Mouse (Mus musculus) Muller cell, postnatal 12 days (primary cell): Measurements from ENCODE around the gene Ntf5.

Experiments
- DNase-seq: peaks from one replicate; pipeline ENCODE4 v3.0.0-alpha.2; 2015; ENCODE audit errors: inconsistent ontology term

Gene Ntf5

DNA sequence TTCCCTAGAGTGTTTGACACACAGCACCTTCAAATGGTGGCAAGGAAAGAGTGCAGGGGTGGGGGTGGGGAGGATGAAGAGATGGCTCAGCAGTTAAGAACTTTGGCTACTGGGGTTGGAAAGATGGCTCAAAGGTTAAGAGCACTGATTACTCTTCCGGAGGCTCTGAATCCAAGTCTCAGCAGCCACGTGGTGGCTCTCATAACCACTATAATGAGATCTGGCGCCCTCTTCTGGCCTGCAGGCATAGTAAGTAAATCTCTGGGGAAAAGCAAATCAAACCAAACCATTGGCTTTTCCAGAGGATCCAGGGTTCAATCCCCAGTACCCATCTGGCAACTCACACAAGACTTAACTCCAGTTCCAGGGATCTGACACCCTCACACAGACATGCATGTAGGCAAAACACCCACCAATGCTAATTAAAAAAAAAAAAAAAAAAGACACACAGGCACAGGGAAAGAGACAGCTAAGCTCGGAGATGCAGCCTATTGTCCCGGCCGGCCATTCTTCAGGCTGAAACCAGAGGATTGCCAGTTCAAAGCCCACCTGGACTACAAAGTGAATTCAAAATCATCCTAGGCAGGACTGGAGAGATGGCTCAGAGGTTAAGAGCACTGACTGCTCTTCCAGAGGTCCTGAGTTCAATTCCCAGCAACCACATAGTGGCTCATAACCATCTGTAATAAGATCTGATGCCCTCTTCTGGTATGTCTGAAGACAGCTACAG lies 9.8 kb upstream of the Ntf5 start:
- DNase-seq, result peak; percentile 19

DNA sequence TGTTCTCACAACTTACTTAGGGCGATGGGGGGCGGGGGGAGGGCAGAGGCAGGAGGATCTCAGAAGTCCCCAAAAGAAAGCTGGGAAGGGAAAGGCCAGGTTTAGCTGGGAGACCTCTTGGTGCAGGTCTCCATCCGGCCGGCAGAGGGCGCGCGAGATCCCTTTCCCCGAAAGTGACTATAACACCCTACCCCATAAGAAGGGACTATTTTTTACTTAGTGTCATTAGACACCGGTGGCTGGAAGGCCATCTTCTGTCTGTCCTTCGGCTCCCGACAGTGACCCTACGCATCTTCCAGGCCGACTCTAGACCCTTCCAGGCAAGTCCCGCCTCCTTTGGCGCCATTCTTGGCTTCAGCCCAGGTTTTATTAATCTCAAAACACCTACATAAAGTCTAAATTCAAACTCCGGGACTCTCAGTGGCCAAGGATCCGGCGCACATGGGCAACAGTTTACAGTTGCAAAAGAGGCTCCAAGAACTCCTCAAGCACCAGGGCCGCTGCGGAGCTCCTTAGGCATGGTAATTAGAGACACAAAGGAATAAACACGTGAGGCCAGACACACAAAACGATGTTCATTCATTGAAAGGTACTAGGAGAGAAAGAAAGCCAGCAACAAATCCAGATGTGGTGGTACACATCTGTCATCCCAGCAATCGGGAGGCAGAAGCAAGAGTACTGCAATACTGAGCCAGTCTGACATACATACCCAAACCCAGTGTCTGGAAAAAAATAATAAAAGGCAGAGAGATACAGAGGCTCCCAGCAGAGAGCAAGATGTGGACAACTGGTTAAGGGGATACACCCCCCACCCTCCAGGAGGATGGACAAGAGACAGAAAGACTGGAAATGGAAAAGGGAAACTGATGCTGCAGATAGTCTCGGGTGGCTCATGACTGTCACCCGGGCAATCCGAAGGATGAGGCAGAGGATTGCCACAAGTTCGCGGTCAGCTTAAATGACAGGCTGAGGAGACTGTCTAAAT lies 8.1 kb upstream of the Ntf5 start, which contains the start of gene Kcna7:
TSS of gene Kcna7 (plus strand) at position 563 of the 985 bp plus-strand sequence.
- peak; percentile 48 for DNase-seq

DNA sequence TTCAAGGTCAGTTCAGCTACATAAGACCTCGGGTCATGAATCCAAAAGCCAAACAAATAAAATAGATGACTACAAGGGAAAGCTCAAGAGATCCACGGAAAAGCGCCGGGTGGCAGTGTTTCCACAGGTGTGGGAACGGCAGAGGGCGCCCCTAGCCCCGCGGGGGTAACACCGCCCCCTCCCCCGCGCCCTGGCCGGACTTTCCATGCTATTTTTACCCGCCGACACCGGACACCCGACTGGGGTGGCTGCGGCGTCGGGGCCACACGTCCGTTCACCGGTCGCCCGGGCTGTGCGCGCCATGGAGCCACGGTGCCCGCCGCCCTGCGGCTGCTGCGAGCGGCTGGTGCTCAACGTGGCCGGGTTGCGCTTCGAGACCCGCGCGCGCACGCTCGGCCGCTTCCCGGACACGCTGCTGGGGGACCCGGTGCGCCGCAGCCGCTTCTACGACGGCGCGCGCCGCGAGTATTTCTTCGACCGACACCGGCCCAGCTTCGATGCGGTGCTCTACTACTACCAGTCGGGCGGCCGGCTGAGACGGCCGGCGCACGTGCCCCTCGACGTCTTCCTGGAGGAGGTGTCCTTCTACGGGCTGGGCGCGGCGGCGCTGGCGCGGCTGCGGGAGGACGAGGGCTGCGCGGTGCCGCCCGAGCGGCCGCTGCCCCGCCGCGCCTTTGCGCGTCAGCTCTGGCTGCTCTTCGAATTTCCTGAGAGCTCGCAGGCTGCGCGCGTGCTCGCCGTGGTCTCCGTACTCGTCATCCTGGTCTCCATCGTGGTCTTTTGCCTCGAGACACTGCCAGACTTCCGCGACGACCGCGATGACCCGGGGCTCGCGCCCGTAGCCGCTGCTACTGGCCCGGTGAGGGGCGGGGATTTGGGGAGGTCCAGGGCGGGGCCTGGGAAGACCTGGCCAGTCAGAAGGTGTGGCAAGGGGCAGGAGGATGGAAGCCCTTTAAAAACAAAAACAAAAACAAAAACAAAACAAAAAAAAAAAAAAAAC lies 7.0 kb upstream of the Ntf5 start:
- peak; percentile 9 for DNase-seq

DNA sequence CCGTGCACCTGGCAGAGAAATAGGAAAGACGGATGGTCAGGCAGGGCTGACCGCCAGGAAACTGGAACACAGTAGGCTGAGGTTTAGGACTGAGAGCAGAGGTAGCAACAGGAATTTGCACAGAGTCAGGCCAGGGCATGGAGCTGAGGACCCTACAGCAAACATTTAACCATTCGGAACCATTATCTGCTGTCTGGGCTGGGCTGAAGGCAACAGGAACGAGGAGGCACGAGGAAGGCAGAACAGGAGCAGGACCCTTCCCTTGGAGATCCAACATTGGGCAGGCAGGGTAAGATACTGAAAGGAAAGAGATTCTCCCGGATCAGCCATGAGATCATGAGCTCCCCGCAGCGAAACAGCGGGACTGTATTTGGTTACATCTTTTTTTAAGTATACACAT lies 5.7 kb upstream of the Ntf5 start:
- no peak for DNase-seq

DNA sequence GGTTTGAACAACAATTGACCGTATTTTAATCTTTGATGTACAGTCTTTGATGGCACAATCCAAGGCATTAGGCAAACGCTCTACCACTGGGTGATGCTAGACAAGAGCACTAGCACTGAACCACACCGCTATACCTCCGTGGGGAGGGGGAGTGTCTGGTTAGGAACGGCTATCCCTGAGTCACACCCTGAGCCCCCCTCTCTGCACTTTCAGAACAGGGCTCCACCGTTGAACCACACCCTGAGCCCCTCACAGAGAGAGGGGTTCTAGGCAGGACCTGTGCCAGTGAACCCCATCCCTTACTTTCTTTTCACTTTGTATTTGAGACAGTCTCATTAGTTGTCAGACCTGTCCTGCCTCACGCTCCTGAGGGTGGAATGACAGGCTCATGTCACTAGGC lies 5.1 kb upstream of the Ntf5 start:
- no peak for DNase-seq

DNA sequence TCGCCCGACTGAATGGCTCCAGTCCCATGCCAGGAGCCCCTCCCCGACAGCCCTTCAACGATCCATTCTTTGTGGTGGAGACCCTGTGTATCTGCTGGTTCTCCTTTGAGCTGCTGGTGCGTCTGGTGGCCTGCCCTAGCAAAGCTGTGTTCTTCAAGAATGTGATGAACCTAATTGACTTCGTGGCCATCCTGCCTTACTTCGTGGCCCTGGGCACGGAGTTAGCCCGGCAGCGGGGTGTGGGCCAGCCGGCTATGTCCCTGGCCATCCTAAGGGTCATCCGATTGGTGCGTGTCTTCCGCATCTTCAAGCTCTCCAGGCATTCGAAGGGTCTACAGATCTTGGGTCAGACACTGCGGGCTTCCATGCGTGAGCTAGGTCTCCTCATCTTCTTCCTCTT lies 4.5 kb upstream of the Ntf5 start:
- no peak for DNase-seq

DNA sequence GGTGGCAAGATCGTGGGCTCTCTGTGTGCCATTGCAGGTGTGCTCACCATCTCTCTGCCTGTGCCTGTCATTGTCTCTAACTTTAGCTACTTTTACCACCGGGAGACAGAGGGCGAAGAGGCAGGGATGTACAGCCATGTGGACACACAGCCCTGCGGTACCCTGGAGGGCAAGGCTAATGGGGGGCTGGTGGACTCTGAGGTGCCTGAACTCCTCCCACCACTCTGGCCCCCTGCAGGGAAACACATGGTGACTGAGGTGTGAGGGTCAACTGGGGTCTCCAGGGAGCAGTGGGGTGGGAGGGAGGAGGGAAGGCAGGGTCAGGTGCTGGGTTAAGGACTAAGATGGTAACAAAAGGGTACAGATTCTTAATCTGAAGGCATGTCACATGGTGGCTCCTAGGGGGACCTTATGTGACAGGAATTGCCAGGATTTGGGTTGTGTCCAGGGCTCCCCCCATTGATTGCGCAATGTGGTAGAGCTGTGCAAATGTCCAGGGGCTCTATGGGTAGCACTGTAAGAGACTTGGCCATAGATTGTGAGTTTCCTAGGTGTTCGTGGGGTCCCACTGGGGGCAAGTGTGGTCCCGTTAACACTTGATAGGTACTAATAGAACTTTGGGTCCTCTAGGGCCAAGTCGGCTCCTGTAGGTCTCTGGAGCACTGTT lies 3.9 kb upstream of the Ntf5 start:
- no peak for DNase-seq

DNA sequence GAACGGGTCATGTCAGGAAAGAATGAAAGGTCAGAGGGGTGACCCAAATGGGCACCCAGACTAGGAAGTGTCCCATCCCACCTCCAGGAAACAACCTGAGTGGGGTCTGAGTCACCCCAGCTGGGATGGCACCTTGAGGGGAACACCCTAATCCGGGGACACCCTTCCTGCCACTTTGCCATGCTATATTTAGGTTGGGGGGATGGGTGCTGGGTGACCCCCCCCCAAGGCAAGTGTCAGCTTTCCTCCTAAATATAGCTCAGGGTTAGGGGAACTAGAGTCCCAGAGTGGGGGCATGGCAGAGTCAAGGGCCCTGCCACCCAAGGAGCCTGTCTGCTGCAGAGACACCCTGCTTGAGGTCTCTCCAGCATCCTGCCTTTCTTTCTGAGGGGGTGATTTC lies 1.1 kb upstream of the Ntf5 start:
- no peak for DNase-seq

DNA sequence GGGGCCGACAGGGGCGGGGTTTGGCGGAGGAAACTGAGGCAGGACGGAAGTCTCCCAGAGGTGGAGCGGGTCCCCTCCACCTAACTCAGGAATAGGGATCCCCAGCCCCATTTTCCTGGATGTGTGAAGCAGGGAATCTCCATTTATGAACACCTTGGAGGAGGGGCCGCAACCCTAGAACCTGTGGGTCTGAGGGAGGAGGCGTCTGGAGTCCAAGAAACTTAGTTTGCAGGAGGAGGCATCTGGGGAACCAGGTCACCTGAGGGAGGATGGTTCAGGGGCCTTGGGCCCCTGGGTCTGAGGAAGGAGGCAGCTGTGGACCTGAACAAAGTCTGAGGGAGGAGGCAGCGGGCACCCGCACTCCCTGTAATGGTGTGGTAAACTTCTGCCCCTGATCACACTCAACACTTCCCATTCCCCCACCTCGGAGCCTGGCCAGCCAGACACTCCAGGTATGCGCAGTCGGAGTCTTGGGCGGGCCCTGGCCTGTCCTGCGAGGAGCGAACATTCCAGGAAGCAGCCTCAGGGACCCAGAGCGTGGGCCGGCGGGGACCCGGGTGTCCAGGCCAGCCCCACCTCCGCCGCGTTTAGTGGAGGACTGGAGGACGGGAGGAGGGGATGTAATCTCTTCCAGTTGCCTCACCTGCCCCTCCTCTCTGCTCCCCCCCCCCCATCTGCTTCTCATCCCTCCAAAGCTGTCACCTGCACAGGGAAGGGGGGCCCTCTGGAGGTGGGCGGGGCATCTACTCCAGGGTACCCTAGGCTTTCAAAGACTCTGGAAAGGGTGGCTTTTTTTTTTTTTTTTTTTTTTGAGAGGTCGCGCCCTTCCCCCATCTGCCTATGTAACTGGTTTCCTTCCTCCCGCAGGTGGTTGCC lies 607 bp downstream of the Ntf5 start:
- DNase-seq, result peak; percentile 15

DNA sequence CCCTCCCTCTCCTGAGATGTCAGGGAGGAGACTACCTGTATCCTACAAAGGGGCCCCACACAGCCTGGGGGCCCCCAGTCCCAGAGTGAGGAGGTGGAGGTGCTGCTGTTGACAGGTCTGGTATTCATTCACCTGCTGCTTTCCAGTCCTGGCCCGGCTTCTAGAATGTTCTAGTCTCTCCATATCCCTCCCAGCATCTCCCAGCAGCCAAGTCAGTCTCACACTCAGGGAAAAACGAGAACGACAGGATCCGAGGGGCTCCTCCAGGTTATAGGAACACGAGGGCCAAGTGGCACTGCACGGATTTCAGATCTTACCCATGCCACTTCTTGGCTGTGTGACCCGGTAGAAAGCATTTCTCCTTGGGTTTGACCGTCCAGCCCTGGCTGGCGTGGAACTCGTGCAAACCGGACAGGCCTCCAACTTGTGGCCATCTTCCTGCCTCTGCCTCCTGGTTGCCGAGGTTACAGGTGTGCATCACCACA lies 1.3 kb downstream of the Ntf5 start:
- no peak for DNase-seq

DNA sequence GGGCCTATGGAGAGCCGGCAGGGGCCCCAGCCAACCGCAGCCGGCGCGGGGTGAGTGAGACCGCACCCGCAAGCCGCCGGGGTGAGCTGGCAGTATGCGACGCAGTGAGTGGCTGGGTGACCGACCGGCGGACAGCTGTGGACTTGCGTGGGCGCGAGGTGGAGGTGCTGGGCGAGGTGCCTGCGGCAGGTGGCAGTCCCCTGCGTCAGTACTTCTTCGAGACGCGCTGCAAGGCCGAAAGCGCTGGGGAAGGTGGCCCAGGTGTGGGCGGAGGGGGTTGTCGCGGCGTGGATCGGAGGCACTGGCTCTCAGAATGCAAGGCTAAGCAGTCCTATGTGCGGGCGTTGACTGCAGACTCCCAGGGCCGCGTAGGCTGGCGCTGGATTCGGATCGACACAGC lies 2.1 kb downstream of the Ntf5 start:
- peak; percentile 42 for DNase-seq

DNA sequence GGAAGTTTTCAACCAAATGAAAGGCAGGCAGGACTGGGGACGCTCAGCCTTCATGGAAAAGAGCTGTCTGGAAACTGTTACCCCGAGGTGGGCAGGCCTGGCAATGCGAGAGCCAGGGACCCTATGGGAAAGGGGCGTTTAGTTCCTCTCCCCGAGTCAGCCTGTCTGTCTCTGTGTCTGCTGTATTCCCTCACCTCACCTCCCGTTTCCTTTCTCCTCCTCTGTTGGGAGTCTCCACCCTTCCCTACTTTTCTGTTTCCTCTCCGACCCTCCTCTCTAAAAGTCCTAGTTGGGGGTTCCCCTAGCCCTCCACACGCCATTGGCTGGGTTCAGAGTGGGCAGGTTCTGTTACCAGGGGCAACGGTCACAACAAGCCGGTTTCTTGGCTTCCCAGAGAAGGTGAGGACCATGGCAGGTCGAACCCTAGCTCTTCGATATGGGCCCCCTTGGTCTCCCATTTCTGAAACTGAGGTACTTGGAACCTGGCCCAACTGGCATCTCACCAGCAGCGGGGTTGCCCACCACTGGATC lies 4.5 kb downstream of the Ntf5 start:
- no peak for DNase-seq

DNA sequence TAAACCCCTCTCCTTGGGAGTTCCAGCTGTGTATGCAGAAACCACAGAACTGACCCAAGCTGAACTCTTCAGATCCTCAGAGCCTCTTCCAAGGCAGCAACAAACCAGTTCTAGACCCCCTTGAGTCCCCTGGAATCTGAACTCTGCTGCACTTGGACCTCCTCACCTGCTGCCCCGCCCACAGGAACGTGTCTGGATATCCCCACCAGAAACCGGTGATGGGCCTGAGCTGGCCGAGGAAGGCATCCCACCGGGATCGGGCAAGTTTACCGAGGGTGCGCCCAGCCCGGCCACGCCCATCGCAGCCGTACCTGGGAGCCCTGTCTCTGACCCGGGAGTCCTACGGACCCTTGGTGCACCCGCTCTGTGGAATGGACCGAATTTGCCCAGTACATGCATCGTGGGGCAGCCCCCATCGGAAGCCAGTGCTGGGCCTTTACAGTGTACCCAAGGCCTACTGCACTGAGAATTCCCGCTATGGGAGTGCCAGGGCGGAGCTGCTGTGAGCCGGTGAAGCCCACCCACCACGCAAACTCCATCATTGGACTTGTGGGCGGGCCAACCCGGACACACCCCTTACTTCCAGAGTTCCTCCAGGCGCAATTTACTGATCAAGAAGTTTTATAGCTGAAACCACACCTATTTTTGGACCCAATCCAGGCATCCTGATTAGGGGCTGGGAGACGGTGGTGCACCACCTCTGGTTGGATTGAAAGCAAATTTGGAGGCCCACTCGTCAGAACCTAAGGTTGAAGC lies 6.5 kb downstream of the Ntf5 start:
- DNase-seq, result no peak

DNA sequence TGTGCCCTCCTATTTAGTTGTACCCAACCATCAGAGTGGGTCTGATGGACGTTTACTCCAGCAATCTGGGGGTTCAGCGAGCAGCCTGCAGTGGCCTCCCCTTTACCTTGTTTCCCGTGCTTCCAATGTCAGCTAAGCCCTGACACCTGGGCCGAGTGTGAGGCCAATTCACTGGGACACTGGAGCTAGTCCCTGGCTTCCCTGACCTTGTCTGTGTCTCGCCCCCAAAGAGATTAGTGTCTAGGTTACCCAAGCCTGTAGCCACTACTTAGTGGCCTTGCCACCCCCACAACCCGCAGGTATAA lies 7.1 kb downstream of the Ntf5 start, which contains the start of gene Lhb:
TSS of gene Lhb (plus strand) at position 206 of the 305 bp plus-strand sequence.
- DNase-seq, result no peak

DNA sequence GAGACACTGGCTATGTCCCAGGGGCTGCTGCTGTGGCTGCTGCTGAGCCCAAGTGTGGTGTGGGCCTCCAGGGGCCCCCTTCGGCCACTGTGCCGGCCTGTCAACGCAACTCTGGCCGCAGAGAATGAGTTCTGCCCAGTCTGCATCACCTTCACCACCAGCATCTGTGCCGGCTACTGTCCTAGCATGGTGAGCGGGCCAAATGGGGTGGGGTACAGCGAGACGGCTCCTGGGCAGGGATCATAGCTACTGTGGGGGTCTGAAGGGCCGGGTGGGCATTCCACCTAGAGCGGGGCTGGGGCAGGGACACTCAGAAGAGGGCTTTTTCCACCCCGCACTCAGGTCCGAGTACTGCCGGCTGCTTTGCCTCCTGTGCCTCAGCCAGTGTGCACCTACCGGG lies 7.7 kb downstream of the Ntf5 start:
- DNase-seq, result no peak

DNA sequence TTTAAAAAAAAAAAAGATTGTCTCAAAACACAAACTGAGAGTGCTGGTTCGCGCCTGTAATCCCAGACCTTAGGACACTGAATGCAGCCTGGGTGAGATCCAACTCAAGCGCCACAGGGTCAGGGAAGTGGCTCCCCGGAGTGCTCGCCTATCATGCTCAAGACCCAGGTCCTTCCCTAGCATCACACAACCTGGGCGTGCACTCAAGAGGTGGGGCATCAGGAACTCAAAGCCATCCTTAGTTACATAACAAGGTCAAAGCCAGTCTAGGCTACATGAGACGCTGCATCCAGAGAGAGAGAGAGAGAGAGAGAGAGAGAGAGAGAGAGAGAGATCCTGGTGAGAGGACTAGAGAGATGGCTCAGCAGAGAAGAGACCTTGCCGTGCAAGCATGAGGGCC lies 13.1 kb downstream of the Ntf5 start:
- DNase-seq, result no peak

DNA sequence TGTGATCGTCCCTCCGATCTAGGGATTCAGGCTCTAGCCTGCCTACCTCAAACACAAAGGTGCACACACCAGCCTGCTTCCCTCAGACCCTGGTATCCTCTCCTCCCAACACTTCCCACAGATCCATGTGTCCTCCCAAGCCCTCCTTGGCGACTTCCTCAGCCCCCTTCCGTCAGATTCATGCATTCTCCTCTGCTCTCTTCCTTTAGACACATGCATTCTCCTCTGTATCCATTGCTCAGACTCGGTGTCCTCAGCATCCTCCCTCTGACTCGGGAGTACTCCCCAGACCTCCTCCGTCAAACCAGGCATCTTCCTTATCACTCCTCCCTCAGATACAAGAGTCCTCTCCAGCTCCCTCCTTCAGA lies 20.3 kb downstream of the Ntf5 start:
- DNase-seq, result no peak

DNA sequence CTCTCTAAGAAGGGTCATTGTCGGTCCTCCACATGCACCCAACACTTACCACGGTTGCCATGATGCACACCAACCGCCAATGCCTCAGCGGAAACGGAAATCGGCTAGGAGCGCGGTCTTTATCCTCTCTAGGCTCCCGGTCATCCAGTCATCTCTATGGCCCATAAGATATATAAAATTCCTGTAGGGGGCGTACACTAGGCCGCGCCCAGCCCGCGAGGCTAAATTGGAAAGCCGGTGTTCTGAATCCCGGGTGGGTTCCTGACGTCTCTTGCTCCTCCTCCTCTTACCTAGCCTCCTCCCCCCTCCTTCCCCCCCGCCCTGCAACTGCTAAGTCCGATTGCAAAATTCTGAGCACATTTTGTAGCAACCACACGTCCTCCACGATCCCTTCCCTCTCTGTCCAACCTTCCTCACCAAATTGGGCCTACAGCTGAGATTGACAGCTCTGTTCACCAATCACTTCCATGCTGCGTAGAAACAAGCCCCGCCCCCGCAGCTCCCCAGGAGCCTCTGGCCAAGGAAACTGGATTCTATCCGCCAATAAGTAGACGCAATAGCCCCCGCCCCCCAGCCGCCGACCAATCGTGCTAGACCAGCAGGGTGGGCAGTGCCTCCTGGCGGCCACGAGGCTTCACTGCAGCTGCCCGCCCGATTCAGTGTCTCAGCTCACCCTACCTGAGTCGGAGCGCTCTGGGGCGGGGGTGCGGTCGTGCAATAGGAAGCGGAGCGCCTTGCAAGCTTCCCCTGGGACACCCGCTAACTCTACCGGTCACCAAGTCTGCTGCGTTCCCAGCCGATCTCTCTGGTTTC lies 20.9 kb downstream of the Ntf5 start, which contains the start of gene Gys1:
TSS of gene Gys1 (plus strand) at position 642 of the 813 bp plus-strand sequence.
- DNase-seq, result peak; percentile 100
